Mouse (Mus musculus) spleen, postnatal 14 days (tissue): Measurements from ENCODE around the gene Asap3.
A peak's percentile ranks its signal among the peaks of the same experiment; 100 is the strongest.

Experiments
- DNase-seq, 2 experiments: peaks; one replicate each; pipeline ENCODE4 v3.0.0; 2021 to 2022; ENCODE audit warnings: low spot score in 2 of 2

Asap3 gene

GRCm38 (mm10) chr4:136249780-136250179, 43.6 kb downstream of the Asap3 start:
- DNase-seq: no peak

DNA sequence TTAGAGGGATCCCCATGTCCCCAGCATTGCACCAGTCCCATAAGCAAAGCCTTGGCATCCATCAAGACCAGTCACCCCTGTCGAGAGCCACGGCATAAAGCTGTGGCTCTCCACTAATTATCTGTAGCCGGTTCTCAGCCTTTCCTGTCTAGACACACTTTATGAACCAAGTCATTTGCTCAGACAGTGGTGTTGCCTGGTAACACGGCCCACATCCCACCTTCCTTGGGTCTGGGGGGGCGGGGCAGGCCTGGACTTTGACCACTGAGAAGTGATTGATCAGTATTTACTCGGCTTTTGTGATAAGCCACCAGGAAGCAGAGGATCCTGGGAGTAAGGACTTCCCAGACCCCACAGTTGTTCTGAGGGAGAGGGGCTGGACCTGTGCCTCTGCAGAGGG, 49.8 kb downstream of the Asap3 start:
- DNase-seq: no peak

- DNase-seq: no peak
These were observed 50.5 kb downstream of the Asap3 start for GRCm38 (mm10) chr4:136256696-136257095.

DNA sequence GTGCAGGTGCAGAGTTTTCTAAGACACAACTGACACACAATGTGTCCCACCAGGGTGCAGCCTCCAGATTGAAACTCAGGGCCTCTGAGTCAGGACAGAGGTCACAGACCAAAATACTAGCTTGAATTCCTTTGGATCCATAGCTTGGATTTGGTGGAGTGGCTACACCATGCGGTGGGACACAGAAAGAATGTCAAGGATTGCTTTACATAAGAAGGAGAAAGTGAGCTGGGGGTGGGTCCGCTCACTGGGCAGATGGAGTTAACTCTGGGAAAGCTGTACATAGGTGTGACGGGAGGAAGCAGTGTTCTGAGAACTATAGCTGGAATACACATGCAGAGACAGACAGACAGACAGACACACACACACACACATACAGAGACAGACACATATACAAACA, 53.8 kb downstream of the Asap3 start:
- DNase-seq: no peak

DNA sequence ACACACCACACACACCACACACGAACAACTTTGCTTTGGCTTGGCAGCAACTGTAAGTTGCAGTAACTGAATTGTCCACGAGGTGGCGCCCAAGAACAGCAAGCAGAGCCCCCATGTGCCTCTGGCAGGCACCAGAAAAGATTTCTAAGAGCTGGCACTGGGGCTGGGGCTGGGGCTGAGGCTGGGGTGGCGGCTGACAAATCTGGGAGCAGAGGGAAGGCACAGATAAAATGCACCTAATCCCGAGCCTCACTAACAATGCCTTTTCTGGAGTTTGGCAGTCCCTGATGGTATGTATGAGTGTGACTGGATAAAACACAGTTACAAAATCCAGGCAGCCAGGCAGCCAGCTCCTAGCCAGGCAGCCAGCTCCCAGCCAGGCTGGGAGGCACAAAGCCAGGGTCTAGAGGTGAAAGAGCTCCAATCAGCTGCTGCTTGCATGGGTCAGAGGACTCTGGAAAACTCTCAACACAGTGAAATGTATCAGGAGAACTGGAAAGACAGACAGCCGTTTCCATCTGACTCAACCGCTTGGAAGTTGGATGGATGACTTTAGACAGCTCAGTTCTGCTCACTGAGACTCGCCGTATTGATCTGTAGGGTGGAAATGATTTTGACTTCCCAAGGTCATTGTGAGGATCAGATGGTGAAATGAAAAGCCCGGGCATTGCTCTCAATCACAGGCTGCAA, 54.5 kb downstream of the Asap3 start:
- DNase-seq: peak; percentile 70 to 83

DNA sequence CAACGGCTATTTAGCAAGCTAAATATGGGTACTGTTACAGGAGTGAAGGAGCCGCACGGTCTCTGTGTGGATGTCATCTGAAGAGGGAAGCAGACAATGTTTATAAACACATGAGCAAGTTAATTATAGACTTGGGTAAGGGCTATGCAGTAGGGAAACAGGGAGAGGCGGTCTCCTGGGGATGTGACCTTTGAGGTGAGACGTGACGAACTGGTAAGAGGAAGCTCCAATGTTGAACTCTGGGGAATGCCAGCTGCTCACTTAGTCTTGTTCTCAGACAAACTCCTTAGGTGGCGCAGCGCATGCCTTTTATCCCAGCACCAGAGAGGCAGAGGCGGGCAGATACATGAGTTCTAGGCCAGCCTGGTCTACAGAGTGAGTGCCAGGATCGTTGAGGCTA, 55.7 kb downstream of the Asap3 start:
- no peak for DNase-seq

GRCm38 (mm10) chr4:136263555-136263954, 57.4 kb downstream of the Asap3 start:
- no peak for DNase-seq

DNA sequence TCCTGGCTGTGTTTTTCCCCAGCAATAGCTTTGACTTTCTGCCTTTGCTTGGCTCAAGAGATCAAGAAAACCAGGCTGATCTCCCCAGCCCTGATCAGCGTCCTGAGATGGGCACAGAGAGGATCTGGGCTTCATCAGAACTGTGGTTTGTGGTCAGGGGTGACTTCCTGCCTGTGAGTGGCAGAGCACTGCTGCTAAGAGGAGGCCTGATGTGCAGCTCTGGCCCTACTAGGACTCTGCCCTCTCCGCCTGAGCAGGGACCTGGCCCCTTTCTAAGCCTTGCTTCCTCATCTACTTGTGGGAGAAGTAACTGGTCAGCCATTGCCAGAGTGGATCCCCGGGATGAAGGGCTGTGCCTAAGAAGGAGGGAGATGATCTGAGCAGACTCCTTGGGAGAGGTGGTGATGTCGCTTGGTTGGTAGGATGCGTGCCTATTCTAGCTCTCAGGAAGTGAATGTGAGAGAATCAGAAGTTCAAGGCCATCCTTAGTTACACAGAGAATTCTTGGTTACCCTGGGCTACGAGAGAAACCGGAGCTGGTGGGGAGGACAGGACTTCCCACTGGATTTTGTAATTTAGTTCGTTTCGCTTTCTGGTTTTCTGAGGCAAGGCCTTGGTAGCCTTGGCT, 60.7 kb downstream of the Asap3 start:
- DNase-seq: peak; percentile 17 to 40

GRCm38 (mm10) chr4:136268912-136269311, 62.7 kb downstream of the Asap3 start:
- DNase-seq: no peak

- DNase-seq: no peak
These were observed 64.5 kb downstream of the Asap3 start for GRCm38 (mm10) chr4:136270648-136271047.

GRCm38 (mm10) chr4:136281097-136281496, 74.9 kb downstream of the Asap3 start:
- no peak for DNase-seq

DNA sequence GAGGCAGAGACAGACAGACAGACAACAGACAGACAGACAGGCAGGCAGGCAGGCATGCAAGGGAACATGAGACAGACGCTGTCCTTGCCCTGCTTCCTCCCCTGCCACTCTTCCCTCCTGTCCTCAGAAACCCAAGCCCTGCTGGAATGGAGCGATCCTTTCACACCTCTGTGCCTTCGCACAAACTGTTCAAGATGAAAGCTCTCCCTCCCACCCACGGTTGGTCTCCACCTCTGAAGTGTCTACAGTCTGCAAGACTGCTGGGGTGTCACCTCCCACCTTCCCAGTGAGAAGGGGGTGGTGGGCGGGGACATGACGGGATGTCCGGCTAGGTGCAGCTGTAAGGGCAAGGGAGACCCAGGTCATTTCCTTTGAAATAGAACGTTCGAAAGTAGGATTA, 75.4 kb downstream of the Asap3 start:
- no peak for DNase-seq

DNA sequence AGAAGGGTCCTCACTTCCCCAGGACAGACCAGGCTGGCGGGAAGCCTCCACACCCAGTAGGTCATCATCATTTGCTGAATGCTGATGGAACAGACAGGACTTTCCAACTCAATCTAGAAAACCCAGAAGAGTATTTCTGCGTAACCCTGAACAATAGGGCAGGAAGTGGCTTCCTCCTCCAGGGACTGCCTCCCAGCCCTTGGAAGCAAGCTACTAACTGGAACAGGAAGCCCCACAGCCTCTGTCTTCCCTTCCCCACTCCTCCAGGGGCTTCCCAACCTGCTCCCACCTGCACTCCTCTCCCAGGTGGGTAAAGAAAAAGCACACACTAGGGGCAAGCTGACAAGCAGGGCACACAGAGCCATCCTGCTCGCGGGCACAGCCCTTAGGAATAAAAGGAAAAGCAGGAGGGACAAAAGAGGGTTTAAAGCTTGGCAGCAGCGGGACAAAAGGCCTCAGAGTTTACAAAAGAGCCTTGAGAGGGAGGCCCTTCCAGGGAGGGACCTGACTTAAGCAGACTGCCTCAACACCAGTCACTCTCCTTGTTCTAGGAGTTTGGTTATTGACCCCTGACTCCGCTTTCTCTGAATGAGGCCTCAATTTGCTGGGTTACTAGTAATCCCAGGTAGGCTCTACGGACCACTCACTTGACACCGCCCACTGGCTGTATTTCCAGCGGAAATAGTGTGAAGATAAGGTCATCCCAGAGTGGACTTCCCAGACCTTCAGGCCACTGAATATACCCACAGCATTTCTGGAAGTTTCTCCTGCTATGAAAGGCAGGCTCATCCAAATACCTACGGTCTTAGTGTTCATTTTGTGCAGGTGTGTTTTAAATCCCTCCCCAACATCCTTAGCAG, 76.7 kb downstream of the Asap3 start:
- DNase-seq: no peak

DNA sequence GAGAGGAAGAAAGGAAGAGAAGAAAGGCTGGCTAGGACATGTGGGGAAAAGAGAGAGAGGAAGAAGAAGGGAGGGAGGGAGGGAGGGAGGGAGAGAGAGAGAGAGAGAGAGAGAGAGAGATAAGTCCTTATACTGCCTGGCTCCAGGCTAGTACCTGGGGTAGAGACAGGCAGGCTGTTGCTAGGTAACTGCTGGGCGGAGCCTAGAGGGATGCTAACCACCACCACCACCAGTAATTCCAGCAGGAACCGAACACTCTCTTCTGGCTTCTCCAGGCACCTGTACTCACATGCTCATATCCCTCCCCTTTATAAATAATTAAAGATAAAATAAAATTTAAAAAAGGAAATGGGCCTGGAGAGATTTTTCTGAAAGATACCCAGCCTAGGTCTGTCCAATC, 77.6 kb downstream of the Asap3 start:
- DNase-seq: no peak

- DNase-seq: no peak
These were observed 78.3 kb downstream of the Asap3 start, which contains the start of gene Zfp46 for GRCm38 (mm10) chr4:136284455-136284854. Zfp46 (plus strand) TSS chr4:136284683.

DNA sequence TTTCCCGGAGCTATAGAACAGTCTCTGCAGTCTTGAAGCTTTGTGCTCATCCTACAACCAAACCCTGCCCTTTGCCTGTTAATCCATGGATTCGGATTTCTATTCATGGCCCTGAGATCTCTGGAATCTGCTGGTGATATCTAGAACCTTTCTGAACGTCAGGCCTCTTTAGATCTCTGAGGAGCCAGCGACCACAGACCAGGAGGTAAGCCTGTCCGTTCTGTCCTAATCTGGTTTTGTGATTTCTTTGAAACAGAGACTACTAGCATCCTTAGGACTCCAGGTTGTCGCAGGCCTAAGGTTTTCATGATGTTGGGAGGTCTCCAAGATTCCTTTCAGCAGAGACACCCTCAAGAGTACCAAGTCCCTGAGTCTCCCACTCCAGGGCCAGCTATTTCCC, 78.7 kb downstream of the Asap3 start:
- DNase-seq: no peak

DNA sequence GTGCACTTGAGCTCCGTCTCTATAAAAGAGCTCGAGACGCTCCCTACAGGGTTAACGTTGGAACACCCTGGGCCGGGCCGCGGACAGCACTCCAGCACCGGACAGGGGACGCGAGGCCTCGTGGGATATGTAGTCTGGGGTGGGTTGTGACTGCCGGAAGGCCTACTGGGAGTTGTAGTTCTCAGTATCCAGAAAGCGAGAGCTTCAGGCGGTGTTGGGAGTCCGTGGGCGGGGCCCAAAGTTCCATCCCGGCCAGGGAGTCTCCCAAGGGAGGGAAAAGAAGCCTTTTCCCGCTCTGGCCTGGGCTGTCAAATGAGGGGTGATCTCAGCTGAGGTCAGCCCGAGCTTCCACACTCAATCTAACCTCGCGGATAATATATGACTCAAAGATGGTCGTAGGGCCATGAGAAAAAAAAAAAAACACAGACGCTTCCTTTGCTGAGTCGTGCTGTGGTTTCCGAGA, 79.2 kb downstream of the Asap3 start:
- peak; percentile 76 to 82 for DNase-seq

DNA sequence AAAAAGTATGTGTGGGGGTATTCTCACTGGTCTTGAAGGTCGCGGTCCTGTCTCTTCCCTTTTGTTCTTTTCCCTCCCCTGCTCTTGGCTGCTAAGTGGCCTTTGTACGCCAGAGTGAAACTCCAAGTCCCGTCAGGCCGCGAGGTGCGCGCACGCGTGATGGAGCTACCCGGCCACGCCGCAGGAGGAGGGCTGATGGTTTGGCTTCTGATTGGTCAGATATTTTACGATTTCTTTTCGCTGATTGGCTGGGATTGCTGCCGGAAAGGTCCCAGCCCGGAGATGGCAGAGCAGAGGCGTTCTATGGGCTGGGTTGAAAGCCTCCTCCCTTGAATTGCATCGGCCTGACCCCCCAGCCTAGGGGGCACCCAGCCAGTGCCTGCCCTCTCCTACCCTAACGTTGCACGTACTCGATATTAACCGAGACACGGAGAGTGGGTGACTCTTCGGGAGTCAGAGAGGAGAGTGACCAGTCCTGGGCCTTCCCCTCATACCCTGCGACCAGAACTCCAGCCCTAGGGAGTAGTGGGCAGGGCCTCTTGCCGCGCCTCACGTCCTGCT, 79.7 kb downstream of the Asap3 start:
- DNase-seq: peak; percentile 90 to 91

DNA sequence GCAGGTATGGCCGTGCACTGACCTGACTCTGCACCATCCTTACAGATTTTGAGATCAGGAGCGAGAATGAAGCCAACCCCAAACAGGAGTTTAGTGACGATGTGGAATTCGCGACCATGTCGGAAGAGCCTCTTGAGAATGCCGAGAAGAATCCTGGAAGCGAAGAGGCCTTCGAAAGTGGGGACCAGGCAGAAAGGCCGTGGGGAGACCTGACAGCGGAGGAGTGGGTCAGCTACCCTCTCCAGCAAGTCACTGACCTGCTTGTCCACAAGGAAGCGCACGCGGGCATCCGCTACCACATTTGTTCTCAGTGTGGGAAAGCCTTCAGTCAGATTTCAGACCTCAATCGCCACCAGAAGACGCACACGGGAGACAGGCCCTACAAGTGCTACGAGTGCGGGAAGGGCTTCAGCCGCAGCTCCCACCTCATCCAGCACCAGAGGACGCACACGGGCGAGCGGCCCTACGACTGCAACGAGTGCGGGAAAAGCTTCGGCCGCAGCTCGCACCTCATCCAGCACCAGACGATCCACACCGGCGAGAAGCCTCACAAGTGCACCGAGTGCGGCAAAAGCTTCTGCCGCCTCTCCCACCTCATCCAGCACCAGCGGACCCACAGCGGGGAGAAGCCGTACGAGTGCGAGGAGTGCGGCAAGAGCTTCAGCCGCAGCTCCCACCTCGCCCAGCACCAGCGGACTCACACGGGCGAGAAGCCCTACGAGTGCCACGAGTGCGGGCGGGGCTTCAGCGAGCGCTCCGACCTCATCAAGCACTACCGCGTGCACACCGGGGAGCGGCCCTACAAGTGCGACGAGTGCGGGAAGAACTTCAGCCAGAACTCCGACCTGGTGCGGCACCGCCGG, 84.0 kb downstream of the Asap3 start:
- DNase-seq: no peak

DNA sequence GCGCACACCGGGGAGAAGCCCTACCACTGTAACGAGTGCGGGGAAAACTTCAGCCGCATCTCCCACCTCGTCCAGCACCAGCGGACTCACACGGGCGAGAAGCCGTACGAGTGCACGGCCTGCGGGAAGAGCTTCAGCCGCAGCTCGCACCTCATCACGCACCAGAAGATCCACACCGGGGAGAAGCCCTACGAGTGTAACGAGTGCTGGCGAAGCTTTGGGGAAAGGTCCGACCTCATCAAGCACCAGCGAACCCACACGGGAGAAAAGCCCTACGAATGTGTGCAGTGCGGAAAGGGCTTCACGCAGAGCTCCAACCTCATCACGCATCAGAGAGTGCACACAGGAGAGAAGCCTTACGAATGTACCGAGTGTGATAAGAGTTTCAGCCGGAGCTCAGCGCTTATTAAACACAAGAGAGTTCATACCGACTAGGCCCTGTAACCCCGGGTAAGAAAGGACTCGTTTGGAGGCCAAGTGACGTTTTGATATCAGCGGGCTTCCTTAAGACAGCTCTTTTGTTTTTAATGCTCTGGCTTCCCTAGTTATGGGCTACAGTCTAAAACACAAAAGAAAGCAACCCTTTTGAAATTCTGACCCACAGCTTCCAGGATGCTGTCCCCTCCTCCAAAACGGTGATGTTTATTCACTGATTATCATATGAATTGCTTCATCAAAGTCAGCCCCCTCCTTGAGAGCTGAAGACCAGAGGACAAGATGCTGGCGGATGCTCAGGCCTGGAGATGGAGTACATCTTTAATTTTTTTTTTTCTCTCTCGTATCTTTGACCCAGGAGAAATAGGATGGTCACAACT, 84.8 kb downstream of the Asap3 start:
- no peak for DNase-seq
